Mouse (Mus musculus): ENCODE measurements around the gene Nlk.
"Not testable (repeated sequence)": the region's sequence is repeated elsewhere in the genome, so short reads cannot be mapped to it uniquely, and the experiment has no call there.

The Nlk gene

DNA sequence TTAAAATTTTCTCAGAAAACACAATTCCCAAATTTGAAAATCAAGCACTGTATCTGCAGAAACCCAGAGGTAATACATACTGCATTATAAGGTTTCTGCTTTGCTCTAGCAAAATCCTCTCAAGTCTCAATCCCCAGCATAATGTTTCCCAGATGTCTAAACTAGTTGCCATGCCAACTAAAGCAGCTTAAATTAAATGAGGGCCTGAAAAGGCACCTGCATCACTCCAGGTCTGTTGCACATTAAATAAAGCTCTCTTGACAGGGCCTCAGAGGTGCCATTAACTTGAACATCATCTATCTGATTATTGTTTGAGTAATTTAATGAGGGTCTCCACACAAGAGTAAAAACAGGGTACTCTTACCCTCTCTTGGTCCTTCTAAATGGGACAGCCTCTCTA lies 100.4 kb downstream of the Nlk start:
- no peak for DNase-seq (ENCODE audit: low spot score in 2 of 2)

DNA sequence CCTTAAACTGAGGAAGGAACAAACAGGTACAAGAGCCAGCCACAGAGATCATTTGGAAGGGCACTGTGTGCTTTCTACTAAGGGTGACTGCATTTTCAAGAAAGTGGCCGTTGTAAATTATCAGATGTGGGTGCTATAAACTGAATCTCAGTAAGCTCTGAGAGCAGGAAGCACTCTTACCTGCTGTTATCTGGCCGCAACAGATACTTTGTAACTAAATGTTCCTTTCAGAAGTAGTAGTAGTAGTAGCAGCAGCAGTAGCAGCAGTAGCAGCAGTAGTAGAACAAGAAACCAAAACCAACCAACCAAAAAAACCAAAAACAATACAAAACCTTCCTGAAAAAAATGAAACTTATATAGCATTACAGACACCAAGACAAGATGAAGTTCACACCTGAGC lies 101.4 kb downstream of the Nlk start:
- DNase-seq (ENCODE audit: low spot score in 2 of 2), result no peak

DNA sequence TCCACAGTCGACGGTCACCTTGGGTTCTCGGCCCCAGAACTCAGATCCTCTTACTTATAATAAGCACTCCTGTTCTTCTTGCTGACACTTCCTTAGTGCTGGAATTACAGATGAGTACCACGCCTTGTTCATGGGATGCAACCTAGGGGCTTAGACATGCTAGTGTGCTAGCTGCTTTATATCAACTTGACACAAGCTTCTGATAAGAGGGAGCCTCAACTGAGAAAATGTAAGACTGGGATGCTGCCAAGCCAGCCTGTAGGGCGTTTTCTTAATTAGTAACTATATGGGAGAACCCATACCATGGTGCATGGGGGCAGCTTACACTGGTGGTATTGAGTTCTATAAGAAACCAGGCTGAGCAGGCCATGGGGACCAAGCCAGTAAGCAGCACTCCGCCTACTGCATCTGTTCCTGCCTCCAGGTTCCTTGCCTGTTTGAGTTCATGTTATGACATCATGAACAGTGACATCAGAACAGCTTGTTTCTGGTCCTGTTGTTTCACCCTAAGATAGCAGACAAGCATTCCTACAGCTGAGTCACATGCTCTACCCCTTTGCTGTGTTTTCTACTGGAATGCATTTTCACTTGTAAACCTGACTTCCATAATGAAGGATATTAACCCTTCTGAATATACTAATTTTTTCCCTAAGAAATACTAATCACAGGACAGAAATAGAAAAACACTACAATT lies 102.8 kb downstream of the Nlk start:
- DNase-seq (ENCODE audit: low spot score in 2 of 2), result no peak

DNA sequence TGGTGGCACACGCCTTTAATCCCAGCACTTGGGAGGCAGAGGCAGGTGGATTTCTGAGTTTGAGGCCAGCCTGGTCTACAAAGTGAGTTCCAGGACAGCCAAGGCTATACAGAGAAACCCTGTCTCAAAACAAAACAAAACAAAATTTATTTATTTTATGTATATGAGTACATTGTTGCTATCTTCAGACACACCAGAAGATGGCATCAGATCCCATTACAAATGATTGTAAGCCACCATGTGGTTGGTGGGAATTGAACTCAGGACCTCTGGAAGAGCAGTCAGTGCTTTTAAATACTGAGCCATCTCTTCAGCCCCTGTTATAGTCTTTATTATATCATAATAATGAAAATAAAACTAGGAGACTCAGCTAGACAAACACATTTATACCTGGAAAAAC lies 109.5 kb downstream of the Nlk start:
- DNase-seq (ENCODE audit: low spot score in 2 of 2), result not testable (repeated sequence)

DNA sequence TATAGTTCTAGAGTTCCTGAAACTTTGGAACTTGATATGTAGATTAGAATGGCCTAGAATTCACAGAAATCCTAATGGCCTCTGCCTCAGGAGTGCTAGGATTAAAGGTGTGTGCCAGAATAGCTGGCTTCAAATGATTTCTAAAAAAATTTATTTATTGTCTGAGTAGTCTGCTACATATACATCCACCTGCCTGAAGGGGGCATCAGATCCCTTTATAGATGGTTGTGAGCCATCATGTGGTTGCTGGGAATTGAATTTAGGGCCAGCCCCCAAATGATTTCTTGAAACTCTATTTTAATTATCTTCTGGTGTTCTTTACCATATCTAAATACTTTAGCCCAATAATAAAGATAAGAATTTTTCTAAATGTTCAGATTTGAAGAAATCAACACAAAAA lies 111.1 kb downstream of the Nlk start:
- no peak for DNase-seq (ENCODE audit: low spot score in 2 of 2)

DNA sequence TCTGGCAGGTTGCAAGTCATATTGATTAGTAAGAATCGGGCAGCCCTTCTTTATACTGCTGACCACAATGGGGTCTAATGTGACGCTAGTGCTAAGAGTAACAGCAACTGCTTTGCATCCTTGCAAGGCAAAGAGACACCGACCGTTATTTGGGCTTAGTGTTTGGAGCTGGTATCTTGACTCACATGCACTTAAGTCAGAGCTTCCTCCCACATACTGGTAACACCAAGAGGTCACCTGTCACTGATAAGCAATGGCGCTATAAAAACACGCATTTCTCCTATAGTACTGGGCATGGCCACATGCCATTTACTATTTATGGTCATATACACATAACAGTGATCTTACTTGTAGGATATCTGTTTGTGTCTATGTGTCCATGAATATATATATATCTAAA lies 114.3 kb downstream of the Nlk start:
- DNase-seq (ENCODE audit: low spot score in 2 of 2), result no peak

DNA sequence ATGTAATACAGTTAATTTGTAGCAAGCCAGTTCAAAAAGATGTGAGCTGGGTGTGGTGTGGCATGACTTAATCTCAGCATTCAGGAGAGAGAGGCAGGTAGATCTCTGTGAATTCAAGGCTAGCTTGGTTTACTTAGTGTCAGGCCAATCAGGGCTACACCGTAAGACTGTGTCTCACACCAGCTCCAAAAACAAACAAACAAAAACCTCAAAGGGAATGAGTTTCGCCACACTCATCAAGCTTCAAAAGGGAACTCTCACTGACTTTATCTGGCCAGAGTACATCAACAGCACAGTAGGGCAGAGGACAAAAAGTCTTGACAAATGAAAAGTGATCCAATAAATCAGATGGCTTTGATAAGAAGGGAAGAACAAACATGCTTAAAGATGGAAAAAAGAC lies 122.2 kb downstream of the Nlk start:
- DNase-seq (ENCODE audit: low spot score in 2 of 2), result no peak

DNA sequence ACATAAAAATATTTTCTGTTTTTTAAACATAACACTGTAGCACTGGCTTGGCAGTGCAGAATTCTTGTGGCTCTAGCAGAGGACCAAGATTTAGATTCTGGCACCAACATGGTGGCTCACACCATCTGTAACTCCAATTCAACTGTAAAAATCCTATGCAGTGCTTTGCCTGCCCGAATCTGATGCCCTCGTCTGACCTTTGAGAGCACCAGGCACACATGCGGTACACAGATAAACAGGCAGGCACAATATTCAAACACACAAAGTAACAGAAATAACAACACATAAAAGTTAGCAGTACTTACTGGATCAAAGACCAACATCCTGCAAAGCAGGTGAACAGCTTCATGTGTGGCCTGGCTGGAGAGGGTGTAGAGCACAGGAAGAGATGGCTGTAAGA lies 122.6 kb downstream of the Nlk start:
- DNase-seq (ENCODE audit: low spot score in 2 of 2), result no peak

DNA sequence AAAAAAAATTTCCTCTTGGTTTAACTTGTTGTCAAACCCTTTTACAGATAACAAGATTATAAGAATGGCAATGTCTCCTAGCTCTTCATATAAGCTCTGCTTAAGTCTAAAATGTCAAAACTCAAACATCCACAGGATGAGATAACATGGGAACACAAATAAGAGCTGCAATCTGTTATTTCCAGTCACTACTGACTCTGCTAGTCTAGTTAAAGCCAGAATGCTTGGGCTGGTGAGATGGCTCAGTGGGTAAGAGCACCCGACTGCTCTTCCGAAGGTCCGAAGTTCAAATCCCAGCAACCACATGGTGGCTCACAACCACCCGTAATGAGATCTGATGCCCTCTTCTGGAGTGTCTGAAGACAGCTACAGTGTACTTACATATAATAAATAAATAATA lies 123.1 kb downstream of the Nlk start:
- not testable (repeated sequence) for DNase-seq (ENCODE audit: low spot score in 2 of 2)

DNA sequence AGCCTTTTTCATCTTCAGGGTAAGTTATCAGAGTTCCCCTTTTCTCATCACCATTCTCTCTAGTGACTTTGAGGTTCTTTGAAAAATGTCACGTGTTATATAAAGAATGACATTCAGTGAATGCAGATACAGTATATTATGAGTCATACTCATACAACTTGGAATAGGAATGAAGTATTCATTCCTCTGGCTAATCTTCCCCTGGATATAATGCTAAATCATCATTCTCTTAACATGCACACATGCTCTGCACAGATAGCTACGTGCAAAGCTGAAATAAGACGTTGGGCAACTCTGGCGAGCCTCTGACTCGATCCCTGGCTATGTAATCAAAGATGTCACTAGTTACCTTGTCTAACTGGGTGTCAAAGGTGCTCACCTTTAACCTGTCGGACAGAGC lies 125.3 kb downstream of the Nlk start:
- no peak for DNase-seq (ENCODE audit: low spot score in 2 of 2)

DNA sequence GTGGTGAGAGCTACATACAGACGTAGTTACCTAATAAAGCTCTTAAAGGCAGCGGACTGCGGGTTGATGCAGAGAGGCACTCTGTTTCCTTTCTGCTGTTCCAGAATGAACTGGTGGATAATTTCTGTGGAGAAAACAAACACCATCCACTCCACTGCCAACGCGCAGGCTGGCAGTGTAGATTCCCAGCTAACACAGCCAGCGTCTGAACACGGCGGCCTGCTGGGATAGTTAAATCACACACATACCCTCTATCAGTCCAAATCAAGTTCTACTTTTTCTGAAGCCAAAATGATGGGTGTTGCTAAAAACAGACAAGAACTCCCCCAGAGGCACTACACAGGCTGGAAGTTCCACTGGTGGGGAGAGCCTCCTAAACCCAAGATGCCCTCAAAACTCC lies 125.7 kb downstream of the Nlk start:
- DNase-seq (ENCODE audit: low spot score in 2 of 2), result peak in 1 of 2 experiments; percentile 46

DNA sequence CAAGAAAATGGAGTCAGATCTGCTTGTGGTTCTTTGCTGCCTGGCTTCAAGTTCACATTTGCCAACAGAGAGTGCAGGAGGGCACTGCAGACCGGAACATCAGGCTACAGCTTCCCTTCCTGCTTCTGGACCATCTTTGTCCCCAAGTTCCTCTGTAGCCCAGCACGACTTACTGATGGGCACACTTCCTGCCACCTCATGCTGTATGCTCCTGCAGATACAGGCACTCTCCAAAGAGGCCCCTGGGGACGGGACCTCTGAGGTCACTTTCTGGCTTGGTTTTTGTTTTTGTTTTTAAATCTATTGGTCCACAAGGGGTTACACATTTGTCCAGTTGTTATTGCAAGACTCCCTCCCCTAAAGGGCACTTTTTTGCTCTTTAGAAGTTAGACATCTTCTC lies 127.4 kb downstream of the Nlk start:
- DNase-seq (ENCODE audit: low spot score in 2 of 2), result no peak

DNA sequence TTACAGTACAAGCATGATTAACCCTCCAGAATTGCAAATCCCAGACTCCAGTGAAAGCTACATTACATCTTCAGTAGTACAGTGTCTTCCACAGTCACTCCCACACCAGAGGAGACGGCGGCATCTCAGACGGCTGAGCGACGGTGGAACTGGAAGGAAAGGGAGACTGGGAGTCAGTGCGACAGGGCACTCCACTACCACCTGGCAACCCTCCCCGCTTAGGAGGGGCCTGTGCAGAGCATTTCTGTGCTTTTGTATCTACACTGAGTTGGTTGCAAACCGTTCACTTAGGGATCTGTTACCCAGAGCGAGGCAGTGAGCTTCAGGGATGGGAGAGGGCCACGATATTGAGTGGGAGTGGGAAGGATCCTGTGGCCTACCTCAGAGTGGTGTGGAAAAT lies 128.3 kb downstream of the Nlk start:
- DNase-seq (ENCODE audit: low spot score in 2 of 2), result no peak

DNA sequence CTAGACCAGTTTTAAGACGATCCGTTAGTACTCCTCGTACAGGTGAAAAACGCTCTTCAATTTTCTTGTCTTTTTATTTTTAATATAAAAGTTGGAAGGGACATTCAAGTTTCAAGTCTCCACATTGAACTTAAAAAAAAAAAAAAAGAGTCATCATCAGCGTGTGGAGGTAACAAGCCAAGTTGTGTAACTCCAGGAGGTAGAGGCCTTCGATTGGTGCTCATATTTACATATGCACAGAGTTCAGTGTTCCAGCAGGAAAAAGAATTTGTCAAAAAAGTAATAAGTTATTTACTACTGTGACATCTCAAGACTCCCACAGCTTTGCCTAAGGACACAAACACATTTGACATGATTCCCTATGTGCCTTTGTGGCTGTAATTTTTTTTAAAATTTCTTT lies 129.6 kb downstream of the Nlk start:
- DNase-seq (ENCODE audit: low spot score in 2 of 2), result no peak

DNA sequence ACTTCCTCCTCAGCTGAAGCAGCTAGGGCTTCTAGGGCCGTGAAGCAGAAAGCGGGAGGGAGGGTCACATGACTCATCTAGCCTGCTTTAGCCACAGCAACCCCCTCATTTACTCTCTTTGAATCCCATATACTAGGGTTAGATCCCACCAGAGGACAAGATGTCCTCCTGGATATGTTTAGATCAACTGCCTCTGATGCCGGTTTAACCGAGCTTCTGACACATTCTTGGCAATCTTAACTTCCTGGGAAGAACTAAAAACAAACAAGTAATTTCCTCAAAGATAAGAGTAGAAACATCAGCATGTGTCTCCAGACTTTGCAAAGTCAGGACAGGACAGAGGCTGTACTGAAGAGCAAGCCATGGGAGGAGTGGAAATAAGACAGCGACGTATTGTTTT lies 130.4 kb downstream of the Nlk start:
- no peak for DNase-seq (ENCODE audit: low spot score in 2 of 2)

DNA sequence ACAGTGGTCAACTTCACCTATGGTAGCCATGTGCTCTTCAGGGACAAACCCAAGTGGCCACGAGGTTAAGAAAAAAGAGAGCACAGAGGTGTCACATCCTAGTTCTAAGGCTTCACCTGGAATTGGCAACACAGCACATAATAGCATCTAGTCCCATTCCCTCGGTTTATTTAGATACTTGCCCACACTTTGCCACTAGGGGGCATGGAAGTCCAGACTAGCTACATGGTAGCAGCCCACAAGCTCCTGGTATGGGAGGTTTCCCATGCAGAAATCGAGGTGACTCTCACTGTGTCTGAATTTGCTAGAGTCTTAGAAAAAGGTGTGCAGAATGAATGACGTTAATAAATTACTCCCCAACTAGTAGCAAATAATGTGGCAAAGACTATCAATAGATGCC lies 136.7 kb downstream of the Nlk start:
- DNase-seq (ENCODE audit: low spot score in 2 of 2), result peak; percentile 88 to 89

DNA sequence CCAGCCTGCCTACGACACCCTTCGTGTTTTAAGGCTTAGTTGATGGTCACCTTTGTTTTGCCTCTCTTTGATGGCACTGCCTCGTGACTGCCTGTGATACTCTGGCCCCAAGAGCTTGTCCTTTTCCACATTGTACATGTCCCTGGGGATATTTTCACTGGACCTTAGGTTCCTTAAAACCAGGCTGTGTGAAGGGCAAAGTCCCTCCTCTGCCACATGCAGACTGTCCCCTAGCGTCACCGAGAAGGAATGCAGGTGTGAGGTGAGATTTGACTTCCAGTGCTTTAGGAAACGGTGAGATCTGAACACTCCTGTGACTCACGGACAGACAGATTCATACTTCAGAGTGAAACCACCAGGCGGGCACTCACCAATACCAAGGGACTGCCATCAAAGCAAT lies 139.9 kb downstream of the Nlk start:
- DNase-seq (ENCODE audit: low spot score in 2 of 2), result no peak

DNA sequence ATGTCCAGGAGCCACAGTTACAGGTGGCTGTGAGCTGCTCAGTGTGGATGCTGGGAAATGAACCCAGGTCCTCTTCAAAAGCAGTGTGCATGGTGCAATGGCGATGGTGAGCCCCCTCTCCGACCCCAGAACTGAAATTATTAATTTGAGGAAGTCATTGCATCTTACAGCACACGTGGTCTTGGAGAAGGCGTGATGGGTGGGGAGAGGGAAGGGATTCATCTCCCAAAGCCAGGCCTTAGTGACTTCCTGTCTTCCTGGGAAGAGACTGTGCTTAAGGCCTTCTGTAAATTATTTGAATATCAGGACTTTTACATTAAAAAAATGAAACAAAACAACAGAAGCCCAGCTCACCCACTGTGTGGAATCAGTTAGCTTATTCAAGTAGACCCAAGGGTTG lies 141.1 kb downstream of the Nlk start:
- DNase-seq (ENCODE audit: low spot score in 2 of 2), result no peak

DNA sequence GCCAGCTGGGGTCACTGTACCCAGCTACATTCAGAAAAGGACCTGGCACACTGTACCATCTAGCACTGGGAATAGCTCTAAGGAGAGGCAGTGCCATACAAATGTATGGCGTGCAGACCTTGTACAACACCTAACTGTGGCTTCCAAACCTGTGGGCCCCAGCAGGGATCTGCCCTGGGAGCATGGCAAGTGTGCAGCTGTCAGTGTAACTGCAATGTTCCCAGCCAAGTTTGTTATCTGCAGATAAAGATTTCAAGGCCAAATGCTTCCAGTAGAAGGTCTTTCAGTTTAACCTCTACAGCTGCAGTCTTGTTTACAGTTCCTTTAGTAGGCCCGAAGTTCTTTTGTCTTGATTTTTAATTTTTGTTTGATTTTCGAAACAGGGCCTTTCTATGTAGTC lies 141.6 kb downstream of the Nlk start:
- no peak for DNase-seq (ENCODE audit: low spot score in 2 of 2)

DNA sequence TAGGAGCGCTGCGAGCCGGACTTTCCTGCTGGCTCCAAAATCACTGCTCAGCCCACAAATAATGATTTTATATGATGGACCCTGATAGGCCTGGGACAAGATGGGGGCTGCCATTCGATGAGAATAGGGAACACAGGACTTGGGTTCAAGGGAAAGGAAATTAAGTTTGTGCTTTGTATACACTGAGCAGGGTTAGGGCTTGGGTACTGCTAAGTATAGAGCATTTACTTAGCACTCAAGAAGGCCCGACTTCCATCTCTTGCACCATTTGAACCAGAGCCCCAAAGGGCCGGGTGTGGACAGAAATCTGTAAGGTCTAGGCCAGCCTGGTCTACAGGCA lies 146.1 kb downstream of the Nlk start:
- DNase-seq (ENCODE audit: low spot score in 2 of 2), result no peak

DNA sequence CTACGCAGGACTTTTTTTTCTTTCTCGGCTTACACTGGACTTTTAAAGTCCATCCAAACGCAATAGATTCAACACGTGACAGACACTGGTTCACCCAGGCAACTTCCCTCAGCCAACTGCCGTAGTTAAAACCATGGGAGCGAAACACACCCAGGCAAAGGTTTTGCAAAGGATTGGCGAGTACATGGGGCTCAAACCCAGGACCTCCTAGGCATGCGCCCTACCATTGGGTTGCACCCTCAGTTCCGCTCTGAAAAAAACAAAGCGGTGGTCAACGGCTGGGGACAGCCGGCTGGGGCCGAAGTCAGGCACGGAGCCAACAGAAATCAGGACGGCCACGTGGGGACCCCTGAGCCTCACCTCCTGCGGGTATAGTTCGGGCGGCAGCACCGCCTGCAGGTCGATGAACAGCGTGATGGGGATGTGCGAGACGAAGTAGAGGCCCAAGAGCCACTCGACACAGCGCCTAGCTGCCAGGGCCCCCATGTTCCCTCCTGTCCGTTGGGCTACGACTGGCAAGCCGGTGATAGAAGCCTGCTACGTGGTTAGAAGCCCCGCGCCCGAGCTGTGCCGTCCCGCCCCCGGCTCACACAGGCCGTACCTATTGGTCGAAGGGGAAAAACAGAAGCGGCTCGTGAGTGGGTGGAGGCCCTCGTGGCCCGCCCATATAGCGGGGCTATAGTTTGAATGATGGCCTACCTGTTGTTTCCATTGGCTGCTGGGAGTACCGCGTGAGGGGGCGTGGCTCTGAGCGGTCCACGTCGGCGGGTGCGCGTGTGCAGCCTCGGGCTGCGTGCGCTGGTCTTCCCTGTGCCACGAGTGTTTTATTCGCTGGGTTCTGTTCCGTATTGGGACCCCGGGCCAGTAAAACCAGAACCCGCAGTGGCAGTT lies 146.8 kb downstream of the Nlk start, which contains the start of gene Tmem97:
Gene Tmem97 (minus strand): TSS at position 610 of the 891 bp plus-strand sequence.
- peak; percentile 98 to 99 for DNase-seq (ENCODE audit: low spot score in 2 of 2)

DNA sequence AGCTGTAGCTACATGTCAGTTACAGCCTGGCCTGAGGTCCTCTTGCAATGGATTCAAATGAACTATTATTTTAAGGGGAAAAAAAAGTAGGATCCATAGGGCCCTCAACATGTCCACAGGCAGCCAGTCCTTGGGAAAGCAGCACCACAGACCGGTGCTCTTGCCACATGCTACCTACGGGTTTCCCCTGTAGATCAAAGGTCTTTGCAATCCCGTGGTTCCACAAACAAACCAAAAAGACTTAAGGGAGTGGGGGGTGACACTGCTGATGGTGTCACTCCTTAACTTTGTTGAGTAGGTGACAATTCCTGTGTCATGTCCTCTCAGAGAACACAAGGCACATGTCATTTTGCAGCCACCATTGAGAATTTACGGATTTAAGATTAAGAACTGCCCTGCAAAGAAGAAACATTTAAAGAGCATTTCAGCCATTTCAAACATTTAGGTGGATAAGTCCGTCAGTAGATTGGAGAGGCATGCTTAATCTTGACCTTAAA lies 147.6 kb downstream of the Nlk start:
- no peak for DNase-seq (ENCODE audit: low spot score in 2 of 2)

Measured in right cerebral cortex, postnatal 10 days (tissue).